Mouse (Mus musculus): ENCODE measurements around the gene Gabrr2.

The Gabrr2 gene

DNA sequence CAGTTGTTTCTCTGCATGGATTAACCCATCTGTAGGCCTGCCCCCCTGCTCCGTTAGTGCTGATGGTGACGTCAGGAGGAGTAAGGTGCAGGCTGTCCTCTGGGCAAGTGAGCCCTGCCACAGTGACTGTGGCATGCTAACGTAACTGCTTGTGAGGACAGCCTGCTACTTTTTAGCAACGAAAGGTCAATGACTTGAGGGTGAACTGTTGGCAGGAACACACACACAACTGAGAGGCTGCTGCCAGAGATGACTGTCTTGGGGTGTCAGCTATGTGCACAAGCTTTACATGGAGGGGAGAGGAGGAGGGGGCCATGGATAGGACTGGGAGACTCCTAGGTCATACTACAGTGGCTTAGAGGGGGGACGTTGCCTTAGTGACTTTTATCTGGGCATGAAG, 12.1 kb downstream of the Gabrr2 start:
- no peak for TF ChIP-seq CTCF (conservative IDR thresholded peaks at IDR 0.05; ENCODE audit: low read length)
- Histone ChIP-seq H3K36me3 (ENCODE audit: insufficient read depth, low read length) (no peaks in the 10 kb centered on the region), H3K4me1 (replicated peaks; ENCODE audit: low read depth, low read length) (peaks cover 18% of the 10 kb centered on the region), H3K9me3 (ENCODE audit: low read length) (peaks cover 6% of the 10 kb centered on the region), H3K27me3 (ENCODE audit: insufficient read depth, low read length) (peaks cover 17% of the 10 kb centered on the region), H3K4me3 (replicated peaks; ENCODE audit: low read length) (no peak overlapping the region)

GRCm38 (mm10) chr4:33075776-33076524, 13.2 kb downstream of the Gabrr2 start:
- Histone ChIP-seq H3K9me3 (ENCODE audit: low read length) (peaks cover 8% of the 10 kb centered on the region), H3K27me3 (ENCODE audit: insufficient read depth, low read length) (peaks cover 17% of the 10 kb centered on the region), H3K4me1 (replicated peaks; ENCODE audit: low read depth, low read length) (peaks cover 18% of the 10 kb centered on the region), H3K36me3 (ENCODE audit: insufficient read depth, low read length) (no peaks in the 10 kb centered on the region), H3K4me3 (replicated peaks; ENCODE audit: low read length) (no peak overlapping the region)
- TF ChIP-seq NANOG (IDR thresholded peaks at IDR 0.05; ENCODE audit: borderline replicate concordance, low read length): no peak

- TF ChIP-seq CTCF (conservative IDR thresholded peaks at IDR 0.05; ENCODE audit: low read length): no peak
- no peak for TF ChIP-seq POU5F1 (IDR thresholded peaks at IDR 0.05; ENCODE audit: borderline replicate concordance, low read length)
- TF ChIP-seq NANOG (IDR thresholded peaks at IDR 0.05; ENCODE audit: borderline replicate concordance, low read length): no peak
- Histone ChIP-seq H3K36me3 (ENCODE audit: insufficient read depth, low read length) (no peaks in the 10 kb centered on the region), H3K9me3 (ENCODE audit: low read length) (peaks cover 8% of the 10 kb centered on the region), H3K4me3 (replicated peaks; ENCODE audit: low read length) (peak overlapping the region; percentile 29; the same call in 1 of the 2 replicates), H3K4me1 (replicated peaks; ENCODE audit: low read depth, low read length) (peaks cover 18% of the 10 kb centered on the region), H3K27me3 (ENCODE audit: insufficient read depth, low read length) (peaks cover 19% of the 10 kb centered on the region)
Measured at GRCm38 (mm10) chr4:33077161-33077560, 14.4 kb downstream of the Gabrr2 start.

DNA sequence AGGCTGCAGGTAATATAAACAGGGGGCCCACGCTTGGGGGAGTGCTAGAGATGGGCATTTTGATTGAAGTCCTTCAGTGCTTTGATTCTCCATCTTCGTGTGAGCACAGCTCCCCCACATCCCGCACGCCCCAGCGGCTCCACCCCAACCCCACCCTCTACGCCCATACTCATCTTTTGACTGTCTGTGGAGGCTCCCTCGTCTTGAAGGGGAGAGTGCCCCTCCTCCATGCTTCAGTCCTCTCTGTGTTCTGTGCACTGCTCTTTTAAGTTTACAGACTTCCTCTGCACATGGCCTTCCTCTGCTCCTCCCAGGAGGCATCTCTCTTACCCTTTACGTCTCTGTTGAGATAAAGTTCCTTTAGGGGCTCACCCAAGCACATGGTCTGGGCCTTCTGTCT, 14.9 kb downstream of the Gabrr2 start:
- Histone ChIP-seq H3K27me3 (ENCODE audit: insufficient read depth, low read length) (peaks cover 23% of the 10 kb centered on the region), H3K4me3 (replicated peaks; ENCODE audit: low read length) (peak overlapping the region; percentile 29; the same call in 1 of the 2 replicates), H3K9me3 (ENCODE audit: low read length) (peaks cover 8% of the 10 kb centered on the region), H3K36me3 (ENCODE audit: insufficient read depth, low read length) (no peaks in the 10 kb centered on the region), H3K4me1 (replicated peaks; ENCODE audit: low read depth, low read length) (peaks cover 16% of the 10 kb centered on the region)
- TF ChIP-seq POU5F1 (IDR thresholded peaks at IDR 0.05; ENCODE audit: borderline replicate concordance, low read length): no peak
- no peak for TF ChIP-seq CTCF (conservative IDR thresholded peaks at IDR 0.05; ENCODE audit: low read length)
- no peak for TF ChIP-seq NANOG (IDR thresholded peaks at IDR 0.05; ENCODE audit: borderline replicate concordance, low read length)

DNA sequence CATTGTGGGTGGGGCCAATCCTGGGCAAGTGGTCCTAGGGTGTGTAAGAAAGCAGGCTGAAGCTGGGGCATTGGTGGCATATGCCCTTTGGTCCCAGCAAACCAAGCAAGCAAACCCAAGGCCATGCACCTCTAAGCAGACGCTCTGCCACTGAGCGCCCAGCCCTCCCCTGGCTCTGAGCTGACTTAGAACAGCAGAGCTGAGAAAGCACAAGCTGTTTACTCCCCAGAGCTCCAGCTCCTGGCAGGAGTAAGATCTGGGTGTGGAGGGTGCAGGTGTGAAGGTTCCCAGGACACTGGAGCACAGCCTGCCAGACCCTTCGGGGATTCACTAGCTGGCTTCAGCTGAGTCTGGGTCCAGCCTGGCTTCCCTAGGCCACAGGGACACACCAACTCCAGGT, 15.7 kb downstream of the Gabrr2 start:
- H3K27me3 ChIP-seq (ENCODE audit: insufficient read depth, low read length): peaks cover 24% of the 10 kb centered on the region
- no peak for TF ChIP-seq CTCF (conservative IDR thresholded peaks at IDR 0.05; ENCODE audit: low read length)
- no peak overlapping the region for H3K4me3 ChIP-seq (replicated peaks; ENCODE audit: low read length)
- peaks cover 12% of the 10 kb centered on the region for H3K4me1 ChIP-seq (replicated peaks; ENCODE audit: low read depth, low read length)
- no peaks in the 10 kb centered on the region for H3K36me3 ChIP-seq (ENCODE audit: insufficient read depth, low read length)
- peaks cover 8% of the 10 kb centered on the region for H3K9me3 ChIP-seq (ENCODE audit: low read length)

- H3K27me3 ChIP-seq (ENCODE audit: insufficient read depth, low read length): no peaks in the 10 kb centered on the region
- H3K9me3 ChIP-seq (ENCODE audit: low read length): peaks cover 9% of the 10 kb centered on the region
Measured at GRCm38 (mm10) chr4:33099118-33099694, 36.4 kb downstream of the Gabrr2 start.

DNA sequence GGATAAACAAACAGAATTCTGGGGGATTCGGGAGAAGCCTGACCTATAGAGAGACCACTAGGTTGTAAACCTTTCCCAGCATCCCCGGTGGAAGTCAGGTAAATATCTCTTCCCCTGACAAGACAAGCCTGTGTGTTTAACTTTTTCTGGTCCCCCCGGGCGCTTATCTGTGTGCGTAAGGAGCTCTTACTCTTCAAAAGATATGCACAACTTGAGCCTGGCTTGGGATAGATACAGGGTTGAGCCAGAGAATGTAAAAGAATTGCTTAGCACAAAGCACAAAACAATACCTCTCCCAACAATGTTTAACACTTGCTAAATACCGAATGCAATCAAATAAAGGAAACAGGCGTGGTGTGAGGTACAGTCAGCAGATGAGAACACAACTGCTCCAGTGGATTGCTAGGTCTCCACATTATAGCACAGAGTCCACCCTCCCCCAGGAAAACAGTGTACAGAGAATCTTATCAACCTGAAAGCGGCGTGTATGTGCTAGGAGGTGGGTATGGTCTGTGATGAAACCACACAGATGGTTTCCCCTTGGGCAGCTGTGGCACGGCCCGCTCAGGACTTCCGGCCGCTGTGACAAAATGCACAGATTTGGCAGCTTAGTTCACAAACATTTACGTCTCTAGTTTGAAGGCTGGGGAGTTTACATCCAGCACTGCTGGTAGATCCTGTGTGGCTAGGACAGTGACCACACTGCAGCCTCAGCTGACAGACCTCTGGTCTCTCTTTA, 47.1 kb downstream of the Gabrr2 start:
- Histone ChIP-seq H3K4me3 (replicated peaks; ENCODE audit: low read length) (no peak overlapping the region), H3K36me3 (ENCODE audit: insufficient read depth, low read length) (no peaks in the 10 kb centered on the region), H3K4me1 (replicated peaks; ENCODE audit: low read depth, low read length) (peaks cover 9% of the 10 kb centered on the region; the same call in 1 of the 2 replicates), H3K27me3 (ENCODE audit: insufficient read depth, low read length) (no peaks in the 10 kb centered on the region), H3K9me3 (ENCODE audit: low read length) (peaks cover 20% of the 10 kb centered on the region)
- TF ChIP-seq CTCF (conservative IDR thresholded peaks at IDR 0.05; ENCODE audit: low read length): no peak
- no peak for TF ChIP-seq POU5F1 (IDR thresholded peaks at IDR 0.05; ENCODE audit: borderline replicate concordance, low read length)
- no peak for TF ChIP-seq NANOG (IDR thresholded peaks at IDR 0.05; ENCODE audit: borderline replicate concordance, low read length)

More at GRCm38 (mm10) chr4:33099118-33099694, 36.4 kb downstream of the Gabrr2 start:
- Histone ChIP-seq H3K4me3 (replicated peaks; ENCODE audit: low read length) (no peak overlapping the region), H3K4me1 (replicated peaks; ENCODE audit: low read depth, low read length) (no peaks in the 10 kb centered on the region), H3K36me3 (ENCODE audit: insufficient read depth, low read length) (no peaks in the 10 kb centered on the region)
- TF ChIP-seq NANOG (IDR thresholded peaks at IDR 0.05; ENCODE audit: borderline replicate concordance, low read length) (no peak), CTCF (conservative IDR thresholded peaks at IDR 0.05; ENCODE audit: low read length) (no peak), POU5F1 (IDR thresholded peaks at IDR 0.05; ENCODE audit: borderline replicate concordance, low read length) (no peak)

GRCm38 (mm10) chr4:33110845-33111244, 48.0 kb downstream of the Gabrr2 start:
- H3K4me3 ChIP-seq (replicated peaks; ENCODE audit: low read length): no peak overlapping the region
- TF ChIP-seq POU5F1 (IDR thresholded peaks at IDR 0.05; ENCODE audit: borderline replicate concordance, low read length): no peak
- peaks cover 9% of the 10 kb centered on the region; the same call in 1 of the 2 replicates for H3K4me1 ChIP-seq (replicated peaks; ENCODE audit: low read depth, low read length)
- H3K36me3 ChIP-seq (ENCODE audit: insufficient read depth, low read length): no peaks in the 10 kb centered on the region
- H3K27me3 ChIP-seq (ENCODE audit: insufficient read depth, low read length): no peaks in the 10 kb centered on the region
- peaks cover 24% of the 10 kb centered on the region for H3K9me3 ChIP-seq (ENCODE audit: low read length)

Data from E14TG2a.4 (cell line).